Mouse (Mus musculus) inflammation-experienced regulatory T-cells, adult 6 months (primary cell): ENCODE results near the gene Tomm20l. TPM values are rescaled to one million over a fixed set of nuclear protein-coding genes. Genes with fewer than 3 reads are reported as not detected.

Experiments used
- ATAC-seq: one replicate; pipeline ENCODE4 v1.8.0; 2017
- polyA plus RNA-seq, 3 experiments: library from polyadenylated mRNA; unstranded; fragments of 100-300 nt; shearing (Covaris generic); gene quantifications; one replicate each; pipeline ENCODE4 v1.2.1; 2017

Gene Tomm20l
- polyA plus RNA-seq, 3 experiments from 2014 or later = not detected

- no peak for ATAC-seq
Observed at GRCm38 (mm10) chr12:71157974-71158373, 46.7 kb downstream of the Tomm20l start.

GRCm38 (mm10) chr12:71164410-71164809, 53.2 kb downstream of the Tomm20l start:
- ATAC-seq = no peak

- ATAC-seq = no peak
Observed at GRCm38 (mm10) chr12:71169911-71170310, 58.7 kb downstream of the Tomm20l start.

Other genes with a start within 250 kb of the Tomm20l start
- 100 to 1,000 TPM; 195 to 260 (median 256) TPM for gene Actr10, start 173.6 kb upstream of the Tomm20l start, polyA plus RNA-seq
- gene Psma3, start 136.8 kb upstream of the Tomm20l start, polyA plus RNA-seq = 100 to 1,000 TPM; 348 to 426 (median 406) TPM
- gene Arid4a, start 95.4 kb upstream of the Tomm20l start, polyA plus RNA-seq = 100 to 1,000 TPM in 1 of 3 experiments, 10 to 100 TPM in 2; 83.6 to 104 (median 99.6) TPM
- gene Timm9, start 25.3 kb downstream of the Tomm20l start, polyA plus RNA-seq = 10 to 100 TPM; 30.4 to 48.3 (median 38.9) TPM
- gene 2700049A03Rik, start 25.4 kb downstream of the Tomm20l start, polyA plus RNA-seq = 10 to 100 TPM in 2 of 3 experiments, 1 to 10 TPM in 1; 8.3 to 13.9 (median 11.3) TPM
- not detected for gene Dact1, start 198.5 kb downstream of the Tomm20l start, polyA plus RNA-seq